Mouse (Mus musculus) embryonic facial prominence, embryonic 10.5 days (tissue): ENCODE measurements around the gene Dbx2. TPM values are rescaled to one million over a fixed set of nuclear protein-coding genes. Genes with fewer than 3 reads are reported as not detected.

ENCODE experiments used
- DNase-seq: peaks from one replicate; pipeline ENCODE4 v3.0.0-alpha.2; 2017; ENCODE audit warnings: low spot score
- H3K27ac ChIP-seq: fragments of 300-500 bp; sonication (generic); replicated peaks from 2 replicates; pipeline ENCODE4 v1.5.1; 2016; ENCODE audit warnings: mild to moderate bottlenecking
- H3K27me3 ChIP-seq: fragments of 300-500 bp; sonication (generic); replicated peaks from 2 replicates; pipeline ENCODE4 v1.6.1; 2016; ENCODE audit warnings: low read depth, mild to moderate bottlenecking; ENCODE audit not compliant: poor library complexity, severe bottlenecking
- H3K36me3 ChIP-seq: fragments of 300-500 bp; sonication (generic); replicated peaks from 2 replicates; pipeline ENCODE4 v1.6.1; 2016; ENCODE audit warnings: mild to moderate bottlenecking, moderate library complexity
- H3K4me1 ChIP-seq: fragments of 300-500 bp; sonication (generic); 2 replicates; pipeline ENCODE4 v1.6.1; 2016
- H3K4me3 ChIP-seq: fragments of 300-500 bp; sonication (generic); 2 replicates; pipeline ENCODE4 v1.5.1; 2016; ENCODE audit warnings: mild to moderate bottlenecking, moderate library complexity
- H3K9me3 ChIP-seq: fragments of 300-500 bp; sonication (generic); 2 replicates; pipeline ENCODE4 v1.6.1; 2016; ENCODE audit warnings: mild to moderate bottlenecking
- WGBS: fragments of 180-500 bp; shearing (Covaris S2); methylation state at CpG from one replicate; pipeline ENCODE4 v1.1.7; 2016; 5-methylcytosine and 5-hydroxymethylcytosine counted together
- polyA plus RNA-seq: library from polyadenylated mRNA; unstranded; fragments of >200 nt; fragmentation: Nextera tagmentation; extraction: Ambion mirVana; gene quantifications from 2 replicates; pipeline ENCODE4 v1.2.1, GENCODE M21; 2016

The Dbx2 gene
- 0.46 and 4.6 TPM in 2 replicates for polyA plus RNA-seq

DNA sequence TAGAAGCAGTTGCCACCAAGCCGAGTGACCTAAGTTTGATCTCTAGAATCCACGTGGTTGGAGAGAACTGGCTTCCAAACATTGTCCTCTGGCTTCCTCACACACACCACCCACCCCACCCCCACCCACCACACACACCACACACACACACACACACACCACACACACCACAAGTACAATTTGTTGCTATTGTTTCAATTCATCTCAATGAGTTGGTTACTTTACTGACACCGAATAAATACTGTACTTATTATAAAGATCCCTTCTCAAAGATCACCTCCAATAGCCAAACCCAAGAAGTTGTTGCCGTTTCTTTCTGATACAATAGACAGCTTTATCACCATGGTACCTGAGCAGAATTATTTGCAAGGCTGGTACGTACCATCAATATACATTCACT is at the start of gene Dbx2:
TSS of gene Dbx2 (minus strand) at position 101 of the 400 bp plus-strand sequence.
- H3K4me1 ChIP-seq = peaks cover 19% of the 10 kb centered on the region
- H3K4me3 ChIP-seq = peak within 1 kb of the TSS; percentile 52; the same call in 1 of the 2 replicates
- H3K27me3 ChIP-seq = peaks cover 64% of the 10 kb centered on the region
- H3K9me3 ChIP-seq = no peaks in the 10 kb centered on the region
- H3K27ac ChIP-seq = no peak within 1 kb of the TSS
- DNase-seq = no peak
- H3K36me3 ChIP-seq = no peaks in the 10 kb centered on the region
- 86% methylated on average over 5 of the region's 5 CpGs for WGBS

DNA sequence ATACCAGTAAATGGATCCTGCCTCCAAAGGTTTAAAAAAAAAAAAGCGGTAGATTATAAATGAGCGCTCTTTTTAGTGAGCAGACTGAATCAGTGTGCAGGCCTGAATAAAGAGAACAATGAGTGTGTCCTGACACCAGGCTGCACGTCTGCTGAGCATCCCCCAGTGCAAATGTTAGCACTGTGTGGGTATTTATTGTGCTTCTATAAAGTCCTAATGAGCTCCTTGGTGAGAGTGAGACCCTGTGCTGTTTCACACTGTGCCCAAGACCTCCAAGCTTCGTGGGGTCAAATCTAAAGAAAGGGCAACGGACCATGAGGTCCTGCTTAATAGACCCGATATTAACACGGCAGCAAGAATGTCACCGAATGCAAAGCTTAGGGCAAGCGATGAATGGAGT is 46.4 kb upstream of the Dbx2 start:
- 60% methylated on average over 9 of the region's 9 CpGs for WGBS
- Histone ChIP-seq H3K36me3 (no peaks in the 10 kb centered on the region), H3K4me1 (peaks cover 14% of the 10 kb centered on the region), H3K9me3 (no peaks in the 10 kb centered on the region), H3K4me3 (no peak overlapping the region), H3K27me3 (peaks cover 61% of the 10 kb centered on the region), H3K27ac (no peak overlapping the region)
- DNase-seq = no peak

- no peaks in the 10 kb centered on the region for H3K9me3 ChIP-seq
- WGBS = 54% methylated on average over 4 of the region's 4 CpGs
- no peaks in the 10 kb centered on the region for H3K36me3 ChIP-seq
- peaks cover 61% of the 10 kb centered on the region for H3K27me3 ChIP-seq
- no peak overlapping the region for H3K27ac ChIP-seq
- H3K4me3 ChIP-seq = no peak overlapping the region
- DNase-seq = no peak
- H3K4me1 ChIP-seq = peaks cover 14% of the 10 kb centered on the region
Observed at GRCm38 (mm10) chr15:95701573-95701972, 45.8 kb upstream of the Dbx2 start.

DNA sequence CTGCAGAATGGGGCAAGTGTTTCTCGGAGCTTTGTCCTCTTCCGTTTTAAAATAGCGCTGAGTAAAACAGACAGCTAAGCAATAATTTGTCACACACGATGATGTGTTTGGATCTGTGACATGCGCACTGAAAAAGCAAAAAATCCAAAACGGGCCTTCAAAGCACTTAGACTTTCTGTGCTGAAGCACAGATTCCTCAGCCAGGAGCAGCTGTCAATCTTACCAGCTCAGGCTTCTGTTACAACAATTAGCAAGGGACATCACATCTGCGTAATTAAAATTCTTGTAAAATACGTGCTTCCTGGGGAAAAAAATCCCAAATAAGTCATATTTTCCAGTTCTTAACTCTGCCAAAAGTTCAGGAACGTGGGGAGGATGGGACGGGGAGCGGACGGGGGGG is 43.6 kb upstream of the Dbx2 start:
- DNase-seq = no peak
- WGBS = 77% methylated on average over 12 of the region's 12 CpGs
- H3K36me3 ChIP-seq = no peaks in the 10 kb centered on the region
- H3K9me3 ChIP-seq = no peaks in the 10 kb centered on the region
- peaks cover 64% of the 10 kb centered on the region for H3K27me3 ChIP-seq
- H3K27ac ChIP-seq = no peak overlapping the region
- no peak overlapping the region for H3K4me3 ChIP-seq
- peaks cover 14% of the 10 kb centered on the region for H3K4me1 ChIP-seq

DNA sequence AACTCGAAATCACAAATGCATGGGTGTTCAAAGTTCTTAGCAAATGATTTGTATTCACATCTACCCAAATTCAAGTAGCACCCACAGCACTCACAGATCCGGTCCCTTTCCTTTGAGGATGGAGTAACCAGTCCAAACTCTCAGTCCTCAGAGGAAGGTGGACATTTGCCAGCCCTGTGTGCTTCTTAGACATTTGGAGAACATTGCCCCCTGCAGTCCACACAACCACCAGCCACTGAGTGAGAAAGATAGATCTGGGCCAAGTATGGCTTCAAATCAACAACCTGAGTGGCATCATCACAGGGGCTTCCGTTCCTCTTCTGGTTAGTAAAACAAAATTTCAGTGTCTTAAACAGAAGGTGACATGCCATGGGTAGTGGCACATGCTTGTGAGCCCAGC is 38.0 kb upstream of the Dbx2 start:
- Histone ChIP-seq H3K27ac (no peak overlapping the region), H3K36me3 (no peaks in the 10 kb centered on the region), H3K27me3 (peaks cover 35% of the 10 kb centered on the region), H3K4me1 (peaks cover 8% of the 10 kb centered on the region; the same call in 1 of the 2 replicates), H3K4me3 (no peak overlapping the region), H3K9me3 (peaks cover 5% of the 10 kb centered on the region; the same call in 1 of the 2 replicates)
- WGBS = 82% methylated on average over 3 of the region's 3 CpGs
- no peak for DNase-seq

GRCm38 (mm10) chr15:95691594-95691993 is 35.8 kb upstream of the Dbx2 start:
- peaks cover 8% of the 10 kb centered on the region; the same call in 1 of the 2 replicates for H3K4me1 ChIP-seq
- H3K27me3 ChIP-seq = peaks cover 26% of the 10 kb centered on the region
- H3K36me3 ChIP-seq = no peaks in the 10 kb centered on the region
- peaks cover 5% of the 10 kb centered on the region; the same call in 1 of the 2 replicates for H3K9me3 ChIP-seq
- no peak overlapping the region for H3K4me3 ChIP-seq
- H3K27ac ChIP-seq = no peak overlapping the region
- no peak for DNase-seq
- 56% methylated on average over 8 of the region's 8 CpGs for WGBS

DNA sequence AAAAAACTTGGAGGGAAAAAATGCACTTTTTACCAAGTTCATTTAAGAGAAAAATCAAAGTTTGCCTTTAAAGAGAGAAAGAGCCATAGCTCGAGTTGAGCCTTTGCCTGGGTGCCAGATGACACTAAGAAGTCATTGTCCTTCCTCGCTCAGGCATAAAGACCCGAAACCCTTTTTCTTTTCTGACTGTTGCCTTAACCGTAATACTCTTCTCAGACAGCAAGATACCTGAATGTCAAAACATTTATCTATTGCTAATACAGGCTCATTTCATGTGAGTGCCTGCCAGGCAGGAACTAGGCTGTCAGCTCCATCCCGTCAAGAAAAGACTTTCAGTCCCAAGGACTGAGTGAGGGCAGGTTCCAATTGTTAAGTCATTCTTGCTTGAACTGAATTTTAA is 35.4 kb upstream of the Dbx2 start:
- H3K36me3 ChIP-seq = no peaks in the 10 kb centered on the region
- no peak for DNase-seq
- H3K4me1 ChIP-seq = peaks cover 8% of the 10 kb centered on the region; the same call in 1 of the 2 replicates
- no peak overlapping the region for H3K4me3 ChIP-seq
- peaks cover 24% of the 10 kb centered on the region for H3K27me3 ChIP-seq
- H3K27ac ChIP-seq = no peak overlapping the region
- peaks cover 5% of the 10 kb centered on the region; the same call in 1 of the 2 replicates for H3K9me3 ChIP-seq
- 21% methylated on average over 5 of the region's 5 CpGs for WGBS

GRCm38 (mm10) chr15:95682620-95683019 is 26.9 kb upstream of the Dbx2 start:
- Histone ChIP-seq H3K4me3 (no peak overlapping the region), H3K36me3 (no peaks in the 10 kb centered on the region), H3K4me1 (no peaks in the 10 kb centered on the region), H3K27me3 (no peaks in the 10 kb centered on the region), H3K27ac (no peak overlapping the region), H3K9me3 (no peaks in the 10 kb centered on the region)
- DNase-seq = no peak
- 86% methylated on average over 4 of the region's 4 CpGs for WGBS

- no peaks in the 10 kb centered on the region for H3K4me1 ChIP-seq
- no peaks in the 10 kb centered on the region for H3K36me3 ChIP-seq
- no peak overlapping the region for H3K4me3 ChIP-seq
- 0 out of 2 replicates have a peak, but pooled peaks cover 4% of the 10 kb centered on the region for H3K9me3 ChIP-seq
- no peak overlapping the region for H3K27ac ChIP-seq
- no peaks in the 10 kb centered on the region for H3K27me3 ChIP-seq
- no peak for DNase-seq
- WGBS = 91% methylated on average over 4 of the region's 4 CpGs
Observed at GRCm38 (mm10) chr15:95675645-95676044, 19.9 kb upstream of the Dbx2 start.

DNA sequence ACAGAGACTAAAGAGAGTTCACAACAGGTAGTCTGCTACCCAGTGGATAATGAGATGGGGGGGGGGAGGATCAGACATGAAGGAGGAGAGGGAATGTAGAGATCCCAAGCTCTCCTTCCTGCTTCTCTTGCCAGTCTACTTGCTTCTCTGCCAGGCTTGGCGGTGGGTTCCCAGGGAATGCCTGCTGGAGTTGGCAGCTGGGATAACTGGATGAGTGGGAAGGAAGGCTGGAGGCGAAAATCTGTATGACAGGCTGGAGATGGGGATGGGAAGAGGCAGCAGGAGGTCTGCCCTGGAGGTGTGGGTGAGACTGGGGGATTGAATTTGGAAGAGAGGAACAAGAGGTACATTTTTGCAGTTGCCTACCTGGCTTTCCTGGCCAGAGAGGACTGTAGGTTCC is 19.4 kb upstream of the Dbx2 start:
- no peaks in the 10 kb centered on the region for H3K27me3 ChIP-seq
- DNase-seq = no peak
- H3K9me3 ChIP-seq = 0 out of 2 replicates have a peak, but pooled peaks cover 4% of the 10 kb centered on the region
- no peak overlapping the region for H3K27ac ChIP-seq
- H3K4me3 ChIP-seq = no peak overlapping the region
- H3K36me3 ChIP-seq = no peaks in the 10 kb centered on the region
- no peaks in the 10 kb centered on the region for H3K4me1 ChIP-seq
- 80% methylated on average over 2 of the region's 2 CpGs for WGBS

GRCm38 (mm10) chr15:95667209-95667608 is 11.4 kb upstream of the Dbx2 start:
- H3K27me3 ChIP-seq = no peaks in the 10 kb centered on the region
- no peaks in the 10 kb centered on the region for H3K4me1 ChIP-seq
- H3K27ac ChIP-seq = no peak overlapping the region
- H3K9me3 ChIP-seq = no peaks in the 10 kb centered on the region
- H3K36me3 ChIP-seq = no peaks in the 10 kb centered on the region
- no peak for DNase-seq
- no peak overlapping the region for H3K4me3 ChIP-seq
- WGBS = 33% methylated on average over 8 of the region's 8 CpGs

DNA sequence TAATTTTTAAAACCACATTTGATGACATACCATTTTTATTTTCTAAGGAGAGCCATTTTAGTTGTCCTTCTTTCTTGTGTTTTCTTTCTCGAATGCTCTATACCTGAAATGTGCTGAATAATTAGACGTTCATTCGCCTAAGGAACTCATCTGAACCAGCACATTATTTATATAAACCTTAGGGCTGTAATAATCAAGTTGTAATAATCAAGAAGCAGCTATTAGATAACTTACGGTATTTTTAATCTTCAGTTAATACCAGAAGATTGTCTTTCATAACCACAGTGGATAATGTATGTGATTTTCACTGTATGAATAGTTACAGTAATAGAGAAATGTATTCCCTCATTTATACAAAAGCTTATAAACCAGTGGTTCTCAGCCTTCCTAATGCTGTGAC is 9.2 kb upstream of the Dbx2 start:
- WGBS = 92% methylated on average over 4 of the region's 4 CpGs
- DNase-seq = no peak
- H3K9me3 ChIP-seq = no peaks in the 10 kb centered on the region
- no peak overlapping the region for H3K27ac ChIP-seq
- H3K36me3 ChIP-seq = no peaks in the 10 kb centered on the region
- no peak overlapping the region for H3K4me3 ChIP-seq
- no peaks in the 10 kb centered on the region for H3K4me1 ChIP-seq
- H3K27me3 ChIP-seq = no peaks in the 10 kb centered on the region

DNA sequence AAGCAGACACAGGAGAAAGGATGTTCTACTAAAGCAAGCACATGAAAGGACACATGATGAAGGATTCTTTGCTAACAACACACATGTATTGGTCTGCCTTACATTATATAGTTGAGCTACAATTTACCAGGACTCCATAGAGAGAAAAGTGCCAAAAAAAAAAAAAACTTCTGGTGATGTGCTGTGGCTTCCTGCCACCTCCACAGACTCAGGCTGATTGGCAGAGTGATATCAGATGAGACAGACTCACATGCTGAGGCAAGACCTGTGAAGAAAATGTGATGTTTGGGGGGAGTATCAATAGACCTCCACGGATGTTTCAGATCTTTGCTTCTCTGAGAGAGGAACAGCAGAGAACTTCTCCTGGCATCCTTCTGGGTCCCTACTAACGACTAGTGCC is 6.0 kb upstream of the Dbx2 start:
- 81% methylated on average over 2 of the region's 2 CpGs for WGBS
- Histone ChIP-seq H3K27me3 (peaks cover 7% of the 10 kb centered on the region), H3K36me3 (no peaks in the 10 kb centered on the region), H3K9me3 (no peaks in the 10 kb centered on the region), H3K4me3 (no peak overlapping the region), H3K27ac (no peak overlapping the region), H3K4me1 (no peaks in the 10 kb centered on the region)
- DNase-seq = no peak
